Mouse (Mus musculus) lung, postnatal 14 days (tissue): ENCODE data around the gene Rps3.

Experiments used
- DNase-seq: peaks from one replicate; pipeline ENCODE4 v3.0.0; 2021

The Rps3 gene

DNA sequence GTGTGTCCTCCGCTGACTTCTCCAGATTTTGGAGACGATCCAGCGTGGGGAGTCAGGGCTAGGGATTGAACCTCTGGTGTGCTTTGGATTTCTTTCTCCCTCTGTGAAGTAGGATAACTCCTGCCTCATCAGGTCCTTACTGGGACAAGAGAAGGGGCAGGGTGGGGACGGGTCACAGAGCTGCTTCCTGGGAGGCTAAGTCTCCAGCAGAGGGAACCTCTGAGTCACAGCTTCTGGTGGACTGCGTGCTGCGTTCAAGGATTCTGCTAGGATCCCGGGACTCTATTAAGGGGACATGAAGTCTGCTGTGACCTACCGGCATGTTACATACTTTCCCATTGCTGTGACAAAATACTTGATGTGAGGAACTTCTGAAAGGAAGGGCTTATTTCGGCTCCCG is 44.7 kb downstream of the Rps3 start:
- no peak for DNase-seq

GRCm38 (mm10) chr7:99436530-99436929 is 47.0 kb downstream of the Rps3 start:
- no peak for DNase-seq

DNA sequence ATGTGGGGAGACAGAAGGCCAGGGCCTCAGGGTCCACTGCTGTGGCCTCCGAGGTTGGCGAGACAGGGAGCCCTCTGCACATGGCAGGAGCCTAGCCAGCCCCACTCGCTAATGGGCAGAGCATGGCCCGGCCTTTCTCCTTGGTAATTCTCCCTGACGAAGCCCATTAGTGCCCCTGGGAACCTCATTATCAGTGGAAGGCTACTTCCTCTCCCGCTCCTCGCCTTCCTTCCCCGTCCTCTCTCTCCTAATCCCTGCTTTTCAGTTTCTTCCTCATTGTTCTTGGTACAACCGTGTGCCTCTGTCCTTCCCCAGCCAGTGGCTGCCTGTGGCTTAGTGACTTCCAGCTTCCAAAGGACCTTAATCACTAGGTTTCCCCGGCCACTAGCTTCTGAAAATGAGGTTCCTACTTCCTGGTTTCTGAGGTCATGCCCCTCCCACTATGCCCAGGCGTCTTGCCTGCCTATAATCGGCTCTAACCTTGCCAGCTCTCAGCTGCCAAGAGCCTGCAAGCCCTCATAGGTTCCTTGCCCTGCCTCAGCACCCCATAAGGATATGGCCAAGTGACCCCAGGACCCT is 48.8 kb downstream of the Rps3 start:
- DNase-seq: no peak

- DNase-seq: no peak
Observed at GRCm38 (mm10) chr7:99432863-99433262, 50.7 kb downstream of the Rps3 start.

DNA sequence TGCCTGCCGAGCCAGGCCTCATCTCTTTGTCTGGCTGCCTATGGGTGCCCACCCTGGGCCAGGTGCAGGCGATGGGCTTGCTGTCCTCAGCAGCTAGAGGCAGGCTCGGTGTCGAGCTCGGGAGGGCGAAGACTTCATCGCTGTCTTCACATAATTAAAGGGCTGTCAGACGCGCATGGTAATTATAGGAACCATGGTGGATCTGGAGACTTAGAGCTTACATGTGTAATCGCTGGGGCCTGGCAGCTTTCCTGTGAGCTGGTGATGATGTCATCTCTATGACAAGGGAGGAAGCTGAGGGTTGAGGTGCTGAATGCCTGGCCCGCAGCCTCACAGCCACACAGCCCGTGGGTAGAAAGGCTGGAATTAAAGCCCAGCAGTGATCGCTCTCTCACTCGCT is 51.3 kb downstream of the Rps3 start:
- peak; percentile 33 for DNase-seq

DNA sequence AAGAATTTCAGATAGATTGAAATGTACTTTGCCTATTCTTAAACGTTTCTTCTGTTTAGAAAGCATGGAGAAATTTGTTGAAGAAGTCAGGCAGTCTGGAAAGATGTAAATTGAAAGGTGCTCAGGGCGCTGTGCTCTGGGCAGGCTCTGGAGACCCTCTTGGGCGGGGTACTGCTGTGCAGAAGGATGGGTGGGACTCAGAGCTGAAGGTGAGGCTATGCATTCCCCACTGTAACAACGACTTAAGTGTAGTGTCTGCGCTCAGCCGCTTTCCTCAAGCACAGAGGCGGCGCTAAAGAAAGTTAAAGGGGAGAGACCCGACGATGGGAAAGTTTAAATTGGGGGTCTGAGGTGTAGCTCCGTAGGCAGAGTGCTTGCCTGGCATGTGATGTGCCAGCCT is 53.3 kb downstream of the Rps3 start:
- no peak for DNase-seq

GRCm38 (mm10) chr7:99429786-99430185 is 53.8 kb downstream of the Rps3 start:
- DNase-seq: no peak

DNA sequence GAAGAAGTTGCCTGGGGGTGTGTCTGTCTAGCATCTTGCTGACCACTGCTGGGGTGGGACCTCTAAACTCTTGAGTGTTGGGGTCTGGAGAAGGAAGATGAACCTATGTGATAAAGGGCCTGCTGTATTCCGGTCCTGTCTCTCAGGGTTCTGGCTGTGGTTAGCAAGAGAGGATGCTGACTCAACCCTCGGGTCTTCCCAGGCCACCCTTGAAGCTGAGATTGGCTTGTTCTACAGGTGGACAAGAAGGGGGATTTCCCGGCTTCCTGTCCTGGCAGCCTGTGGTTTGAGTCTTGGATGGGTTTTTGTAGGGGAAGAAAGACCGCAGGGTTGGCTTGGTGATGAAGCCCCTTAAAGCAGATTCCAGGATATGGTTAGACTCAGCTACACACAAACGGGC is 54.7 kb downstream of the Rps3 start:
- no peak for DNase-seq

DNA sequence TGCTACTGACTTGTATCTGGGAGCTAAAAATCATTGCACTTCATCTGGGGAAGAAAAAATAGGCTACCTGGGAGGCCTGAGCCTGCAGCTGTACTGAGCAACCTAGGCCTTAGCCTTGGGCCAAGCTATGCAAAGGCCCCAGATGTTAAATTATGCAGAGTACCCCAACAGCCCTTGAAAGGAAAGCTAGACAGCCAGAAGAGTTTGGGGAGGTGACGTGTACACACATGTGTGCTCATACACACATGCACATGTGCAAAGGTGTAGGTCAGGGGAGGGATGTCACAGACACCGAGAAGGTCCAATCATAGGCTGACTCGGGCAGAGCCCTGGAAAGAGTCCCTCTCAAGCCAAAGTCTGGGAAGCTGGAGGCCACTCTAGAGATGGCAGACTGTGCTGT is 55.6 kb downstream of the Rps3 start:
- DNase-seq: no peak
